Mouse (Mus musculus) lung, embryonic 15.5 days (tissue): ENCODE data around the gene Rftn1. TPM values are rescaled to one million over a fixed set of nuclear protein-coding genes. Genes with fewer than 3 reads are reported as not detected.
A peak's percentile ranks its signal among the peaks of the same experiment; 100 is the strongest.

Source experiments
- ATAC-seq: fragments of 200-750 bp; cut with Nextera tagmentation; 2 replicates; pipeline ENCODE4 v1.8.0; 2017; ENCODE audit warnings: moderate number of reproducible peaks, borderline replicate concordance; ENCODE audit not compliant: low FRiP score, low TSS enrichment; ENCODE audit errors: extremely low read depth
- H3K27ac ChIP-seq: fragments of 300-500 bp; sonication (generic); 2 replicates; pipeline ENCODE4 v1.5.1; 2015; ENCODE audit warnings: moderate library complexity, mild to moderate bottlenecking, inconsistent platforms
- H3K27me3 ChIP-seq: fragments of 300-500 bp; sonication (generic); 2 replicates; pipeline ENCODE4 v1.6.1; 2015; ENCODE audit warnings: inconsistent platforms
- H3K36me3 ChIP-seq: fragments of 300-500 bp; sonication (generic); 2 replicates; pipeline ENCODE4 v1.6.1; 2015; ENCODE audit warnings: inconsistent platforms
- H3K4me1 ChIP-seq: fragments of 300-500 bp; sonication (generic); 2 replicates; pipeline ENCODE4 v1.6.1; 2015; ENCODE audit warnings: inconsistent platforms
- H3K4me2 ChIP-seq: fragments of 300-500 bp; sonication (generic); 2 replicates; pipeline ENCODE4 v1.6.1; 2015; ENCODE audit warnings: inconsistent platforms, mild to moderate bottlenecking, moderate library complexity
- H3K4me3 ChIP-seq: fragments of 300-500 bp; sonication (generic); 2 replicates; pipeline ENCODE4 v1.5.1; 2015; ENCODE audit warnings: mild to moderate bottlenecking, inconsistent platforms
- H3K9ac ChIP-seq: fragments of 300-500 bp; sonication (generic); 2 replicates; pipeline ENCODE4 v1.6.1; 2015; ENCODE audit warnings: inconsistent platforms
- H3K9me3 ChIP-seq: fragments of 300-500 bp; sonication (generic); 2 replicates; pipeline ENCODE4 v1.6.1; 2016; ENCODE audit warnings: inconsistent platforms
- WGBS: fragments of 180-500 bp; shearing (Covaris S2); methylation state at CpG from one replicate; pipeline ENCODE4 v1.1.7; 2015; 5-methylcytosine and 5-hydroxymethylcytosine counted together
- polyA plus RNA-seq: library from polyadenylated mRNA; unstranded; fragments of >200 nt; fragmentation: Nextera tagmentation; extraction: Ambion mirVana; gene quantifications from 2 replicates; pipeline ENCODE4 v1.2.1, GENCODE M21; 2015

The Rftn1 gene
- polyA plus RNA-seq, 1 experiment from 2014 or later: 18.4 TPM

GRCm38 (mm10) chr17:50020211-50021001 is 170.1 kb downstream of the Rftn1 start:
- Histone ChIP-seq H3K9me3 (no peaks in the 10 kb centered on the region), H3K27ac (no peak overlapping the region), H3K27me3 (no peaks in the 10 kb centered on the region), H3K9ac (no peak overlapping the region), H3K4me1 (0 out of 2 replicates have a peak, but pooled peaks cover 11% of the 10 kb centered on the region), H3K36me3 (no peaks in the 10 kb centered on the region), H3K4me2 (no peak overlapping the region), H3K4me3 (no peak overlapping the region)
- ATAC-seq: peak; percentile 73; the same call in 1 of the 2 replicates
- WGBS: 51% methylated on average over 16 of the region's 16 CpGs

DNA sequence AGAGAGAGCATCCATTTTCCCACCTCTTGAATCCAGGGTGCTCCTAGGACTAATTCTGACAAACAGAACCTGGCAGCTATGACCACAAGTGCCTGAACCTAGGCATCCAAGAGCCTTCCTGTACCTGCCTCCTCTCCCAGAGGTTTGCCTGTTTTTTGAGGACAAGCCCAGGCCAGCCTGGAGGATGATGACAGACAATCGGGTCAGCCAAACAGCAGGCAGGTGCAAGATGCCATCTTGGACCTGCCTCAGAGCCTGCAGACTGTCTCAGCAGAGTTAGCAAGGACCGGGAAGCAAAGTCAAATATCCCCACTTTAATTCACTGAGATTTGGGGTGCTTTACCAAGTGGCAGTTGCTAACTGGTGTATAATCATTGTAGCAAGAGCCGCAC is 170.7 kb downstream of the Rftn1 start:
- Histone ChIP-seq H3K4me1 (0 out of 2 replicates have a peak, but pooled peaks cover 11% of the 10 kb centered on the region), H3K4me2 (no peak overlapping the region), H3K27ac (no peak overlapping the region), H3K4me3 (no peak overlapping the region), H3K27me3 (no peaks in the 10 kb centered on the region), H3K9ac (no peak overlapping the region), H3K9me3 (no peaks in the 10 kb centered on the region), H3K36me3 (no peaks in the 10 kb centered on the region)
- 88% methylated on average over 3 of the region's 3 CpGs for WGBS
- ATAC-seq: no peak

DNA sequence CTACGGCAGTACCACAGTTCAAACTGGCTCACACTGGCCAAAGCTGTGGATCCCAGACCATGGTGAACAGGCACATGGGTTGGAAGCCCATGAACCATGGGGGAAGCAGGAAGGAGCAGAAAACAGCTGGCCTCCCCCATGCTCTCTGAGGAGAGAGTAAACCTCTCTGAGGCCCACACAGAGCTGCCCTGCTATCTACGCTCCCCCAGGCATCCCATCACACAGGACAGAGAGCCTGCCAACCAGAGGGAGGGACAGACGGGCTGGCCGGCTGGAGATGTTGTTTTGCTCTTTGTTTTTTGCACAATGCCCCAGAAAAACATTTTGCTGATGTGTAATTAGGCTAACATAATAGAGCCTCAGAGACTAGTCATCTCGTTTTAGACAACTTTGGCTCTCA is 171.4 kb downstream of the Rftn1 start:
- Histone ChIP-seq H3K27ac (no peak overlapping the region), H3K27me3 (no peaks in the 10 kb centered on the region), H3K36me3 (no peaks in the 10 kb centered on the region), H3K4me1 (0 out of 2 replicates have a peak, but pooled peaks cover 11% of the 10 kb centered on the region), H3K9ac (no peak overlapping the region), H3K9me3 (no peaks in the 10 kb centered on the region), H3K4me3 (no peak overlapping the region), H3K4me2 (no peak overlapping the region)
- 77% methylated on average over 5 of the region's 5 CpGs for WGBS
- no peak for ATAC-seq

- Histone ChIP-seq H3K9ac (no peak overlapping the region), H3K9me3 (no peaks in the 10 kb centered on the region), H3K27ac (no peak overlapping the region), H3K36me3 (no peaks in the 10 kb centered on the region), H3K4me2 (no peak overlapping the region), H3K27me3 (no peaks in the 10 kb centered on the region), H3K4me3 (no peak overlapping the region), H3K4me1 (no peaks in the 10 kb centered on the region)
- WGBS: 66% methylated on average over 9 of the region's 9 CpGs
- ATAC-seq: no peak
Observed at GRCm38 (mm10) chr17:50014708-50015107, 175.8 kb downstream of the Rftn1 start.

DNA sequence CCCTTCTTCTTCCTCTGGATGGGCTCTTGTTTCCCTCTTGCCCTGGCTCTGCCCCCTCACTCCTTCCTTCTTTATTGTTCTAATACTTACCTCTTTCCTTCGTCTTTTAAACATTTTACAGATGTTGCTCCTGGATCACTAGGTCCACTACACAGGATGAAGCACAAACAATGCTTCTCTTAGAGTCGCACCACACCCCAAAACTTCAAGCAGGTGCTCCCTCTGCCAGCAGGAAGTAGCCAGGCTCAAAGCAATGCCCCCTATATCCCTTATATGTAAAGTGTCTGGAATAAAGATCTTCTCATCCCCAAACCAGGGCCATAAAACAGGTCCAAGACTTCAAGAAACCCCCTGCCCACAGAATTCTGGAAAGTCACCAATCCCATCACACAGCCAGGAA is 176.6 kb downstream of the Rftn1 start:
- no peak for ATAC-seq
- no peak overlapping the region for H3K4me3 ChIP-seq
- H3K9ac ChIP-seq: no peak overlapping the region
- H3K9me3 ChIP-seq: no peaks in the 10 kb centered on the region
- H3K27me3 ChIP-seq: no peaks in the 10 kb centered on the region
- 65% methylated on average over 2 of the region's 2 CpGs for WGBS
- H3K4me2 ChIP-seq: no peak overlapping the region
- no peaks in the 10 kb centered on the region for H3K4me1 ChIP-seq
- H3K36me3 ChIP-seq: no peaks in the 10 kb centered on the region
- no peak overlapping the region for H3K27ac ChIP-seq

GRCm38 (mm10) chr17:50010096-50010495 is 180.4 kb downstream of the Rftn1 start:
- 0 out of 2 replicates have a peak, but pooled peaks cover 5% of the 10 kb centered on the region for H3K4me1 ChIP-seq
- H3K4me3 ChIP-seq: no peak overlapping the region
- no peak overlapping the region for H3K4me2 ChIP-seq
- WGBS: 19% methylated on average over 4 of the region's 4 CpGs
- ATAC-seq: no peak
- H3K27ac ChIP-seq: no peak overlapping the region
- no peaks in the 10 kb centered on the region for H3K9me3 ChIP-seq
- H3K9ac ChIP-seq: no peak overlapping the region
- H3K36me3 ChIP-seq: no peaks in the 10 kb centered on the region
- H3K27me3 ChIP-seq: no peaks in the 10 kb centered on the region

DNA sequence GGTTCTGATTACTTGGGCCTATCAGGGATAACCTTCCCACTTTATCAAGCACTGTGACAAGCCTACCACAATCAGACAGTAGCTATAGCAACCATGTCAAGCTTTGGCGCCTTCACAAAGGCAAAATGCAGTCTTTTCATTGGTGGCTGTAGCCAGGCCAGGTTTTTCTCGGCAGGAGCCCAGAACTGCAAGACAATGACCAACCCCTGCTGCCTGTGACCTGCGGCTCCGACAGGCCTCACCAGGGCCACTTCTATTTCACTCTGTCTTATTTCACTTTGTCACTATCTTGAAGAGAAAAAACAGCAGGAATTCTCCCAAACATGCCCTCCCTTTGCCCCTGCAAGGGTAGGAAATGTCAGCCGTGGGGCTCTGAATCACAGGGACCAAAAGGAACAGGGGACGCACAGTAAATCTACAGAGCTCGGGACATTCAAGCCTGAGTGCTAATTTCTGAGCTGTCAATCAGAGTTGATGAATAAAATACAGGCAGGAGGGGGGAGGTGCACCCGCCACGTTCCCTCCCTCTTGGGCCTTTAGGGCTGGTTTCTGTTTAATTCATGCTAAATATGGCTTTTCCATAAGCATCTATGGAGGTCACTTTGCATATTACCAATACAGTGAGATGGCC is 183.6 kb downstream of the Rftn1 start:
- no peaks in the 10 kb centered on the region for H3K27me3 ChIP-seq
- H3K9ac ChIP-seq: no peak overlapping the region
- H3K4me2 ChIP-seq: no peak overlapping the region
- H3K27ac ChIP-seq: no peak overlapping the region
- no peak overlapping the region for H3K4me3 ChIP-seq
- 0 out of 2 replicates have a peak, but pooled peaks cover 5% of the 10 kb centered on the region for H3K4me1 ChIP-seq
- no peaks in the 10 kb centered on the region for H3K9me3 ChIP-seq
- no peaks in the 10 kb centered on the region for H3K36me3 ChIP-seq
- 25% methylated on average over 9 of the region's 9 CpGs for WGBS
- peak; percentile 53; the same call in 1 of the 2 replicates for ATAC-seq

DNA sequence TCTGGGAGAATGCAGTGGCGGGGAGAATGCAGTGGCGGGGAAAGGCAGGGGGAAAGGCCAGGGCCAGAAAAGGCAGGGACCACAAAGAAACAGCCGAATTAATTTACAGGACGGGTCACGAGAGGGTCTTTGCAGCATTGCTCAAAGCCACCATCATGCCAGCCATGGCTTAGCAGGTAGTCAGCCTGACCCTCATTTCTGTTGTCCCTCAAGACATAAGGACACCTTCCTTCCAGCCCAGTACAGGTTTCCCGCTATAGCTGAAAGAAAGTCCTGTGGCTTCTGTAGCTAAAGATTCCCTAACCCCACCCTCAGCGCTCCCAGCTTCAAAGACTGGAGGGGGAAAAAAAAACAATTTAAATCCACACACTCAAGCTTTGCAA is 184.1 kb downstream of the Rftn1 start:
- no peak overlapping the region for H3K27ac ChIP-seq
- 40% methylated on average over 7 of the region's 7 CpGs for WGBS
- no peak overlapping the region for H3K4me2 ChIP-seq
- no peak for ATAC-seq
- no peaks in the 10 kb centered on the region for H3K36me3 ChIP-seq
- no peak overlapping the region for H3K9ac ChIP-seq
- no peaks in the 10 kb centered on the region for H3K27me3 ChIP-seq
- 0 out of 2 replicates have a peak, but pooled peaks cover 5% of the 10 kb centered on the region for H3K4me1 ChIP-seq
- no peaks in the 10 kb centered on the region for H3K9me3 ChIP-seq
- H3K4me3 ChIP-seq: no peak overlapping the region

- ATAC-seq: no peak
Observed at GRCm38 (mm10) chr17:50003156-50003555, 187.3 kb downstream of the Rftn1 start.

GRCm38 (mm10) chr17:50002171-50002570 is 188.3 kb downstream of the Rftn1 start:
- H3K27me3 ChIP-seq: no peaks in the 10 kb centered on the region
- no peak for ATAC-seq
- no peak overlapping the region for H3K27ac ChIP-seq
- H3K9ac ChIP-seq: no peak overlapping the region
- 0 out of 2 replicates have a peak, but pooled peaks cover 5% of the 10 kb centered on the region for H3K4me1 ChIP-seq
- H3K9me3 ChIP-seq: no peaks in the 10 kb centered on the region
- H3K4me2 ChIP-seq: no peak overlapping the region
- H3K36me3 ChIP-seq: no peaks in the 10 kb centered on the region
- 82% methylated on average over 3 of the region's 3 CpGs for WGBS
- no peak overlapping the region for H3K4me3 ChIP-seq

More at GRCm38 (mm10) chr17:50003156-50003555, 187.3 kb downstream of the Rftn1 start:
- WGBS: 77% methylated on average over 4 of the region's 4 CpGs
- Histone ChIP-seq H3K4me3 (no peak overlapping the region), H3K9me3 (no peaks in the 10 kb centered on the region), H3K9ac (no peak overlapping the region), H3K4me2 (no peak overlapping the region), H3K36me3 (no peaks in the 10 kb centered on the region), H3K27ac (no peak overlapping the region), H3K4me1 (0 out of 2 replicates have a peak, but pooled peaks cover 5% of the 10 kb centered on the region), H3K27me3 (no peaks in the 10 kb centered on the region)

- no peaks in the 10 kb centered on the region for H3K9me3 ChIP-seq
- H3K9ac ChIP-seq: no peak overlapping the region
- 0 out of 2 replicates have a peak, but pooled peaks cover under 1% of the 10 kb centered on the region for H3K4me1 ChIP-seq
- H3K36me3 ChIP-seq: no peaks in the 10 kb centered on the region
- no peaks in the 10 kb centered on the region for H3K27me3 ChIP-seq
- ATAC-seq: no peak
- no peak overlapping the region for H3K27ac ChIP-seq
- no peak overlapping the region for H3K4me2 ChIP-seq
- no peak overlapping the region for H3K4me3 ChIP-seq
Observed at GRCm38 (mm10) chr17:50001754-50002153, 188.7 kb downstream of the Rftn1 start.

DNA sequence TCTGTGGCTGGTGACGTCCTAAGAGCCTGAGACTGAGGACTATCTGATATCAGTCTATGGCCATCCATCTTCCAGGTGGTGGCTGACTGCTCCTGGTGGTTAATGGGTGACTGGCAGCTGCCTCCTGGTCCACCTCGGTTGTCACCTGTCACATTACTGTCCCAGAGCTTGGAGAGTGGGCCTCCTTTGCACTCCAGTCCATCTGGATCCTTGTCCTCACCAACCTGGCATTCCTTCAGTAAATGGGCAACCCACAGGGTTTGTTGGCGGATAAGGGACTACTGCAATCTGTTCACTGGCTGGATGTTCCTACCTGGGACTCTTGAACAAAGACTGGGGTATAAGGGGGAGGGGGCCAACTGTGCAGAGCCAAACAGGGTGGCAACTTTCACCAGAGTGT is 189.9 kb downstream of the Rftn1 start:
- Histone ChIP-seq H3K9ac (no peak overlapping the region), H3K4me2 (no peak overlapping the region), H3K27ac (no peak overlapping the region), H3K9me3 (no peaks in the 10 kb centered on the region), H3K4me3 (no peak overlapping the region), H3K27me3 (no peaks in the 10 kb centered on the region), H3K4me1 (no peaks in the 10 kb centered on the region), H3K36me3 (no peaks in the 10 kb centered on the region)
- WGBS: 71% methylated on average over 3 of the region's 3 CpGs
- no peak for ATAC-seq
